Mouse (Mus musculus): ENCODE data around the gene Aco2. TPM values are rescaled to one million over a fixed set of nuclear protein-coding genes. Genes with fewer than 3 reads are reported as not detected.

Aco2 gene
- polyA plus RNA-seq (2017; shearing (Covaris generic)): 115 TPM

DNA sequence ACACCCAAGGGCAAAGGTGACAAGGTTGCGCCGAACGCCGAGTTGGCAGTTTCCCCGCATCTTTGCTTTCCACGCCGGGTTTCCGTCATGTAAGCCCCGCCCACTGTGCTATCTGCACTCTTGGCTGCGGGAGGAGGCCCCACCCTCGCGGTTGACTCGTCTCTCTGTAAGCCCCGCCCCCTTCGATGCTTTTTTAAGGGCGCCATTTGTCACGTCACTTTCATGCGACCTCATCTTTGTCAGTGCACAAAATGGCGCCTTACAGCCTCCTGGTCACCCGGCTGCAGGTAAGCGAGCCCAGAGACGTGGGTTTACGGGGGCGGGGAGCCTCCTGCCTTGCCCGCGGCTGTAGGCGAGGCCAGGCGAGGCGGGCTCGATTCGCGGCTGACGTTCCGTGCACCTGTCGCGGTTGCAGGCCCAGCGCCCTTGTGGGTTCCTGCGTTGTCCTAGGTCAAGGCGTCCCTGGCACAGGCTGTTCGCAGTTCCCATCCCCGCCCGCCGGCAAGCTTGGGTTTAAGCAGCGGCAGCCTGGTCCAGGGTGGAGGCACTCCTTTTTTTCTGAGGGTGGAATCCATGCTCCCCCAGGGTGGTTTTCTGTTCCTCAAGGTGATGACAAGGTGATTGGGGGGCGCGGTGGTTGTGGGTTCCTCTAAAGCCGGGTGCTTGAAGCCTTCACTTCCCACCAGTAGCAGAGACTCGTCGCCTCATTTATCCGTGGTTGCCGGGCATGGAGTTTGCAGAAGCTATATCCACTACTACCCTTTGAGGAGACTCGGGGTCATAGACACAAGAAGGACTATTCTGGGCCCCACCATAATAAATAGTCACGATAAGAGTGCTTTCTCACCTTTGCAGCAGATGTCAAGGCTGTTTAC is at the start of gene Aco2:
Gene Aco2 (plus strand): TSS at position 48 of the 875 bp plus-strand sequence.

DNA sequence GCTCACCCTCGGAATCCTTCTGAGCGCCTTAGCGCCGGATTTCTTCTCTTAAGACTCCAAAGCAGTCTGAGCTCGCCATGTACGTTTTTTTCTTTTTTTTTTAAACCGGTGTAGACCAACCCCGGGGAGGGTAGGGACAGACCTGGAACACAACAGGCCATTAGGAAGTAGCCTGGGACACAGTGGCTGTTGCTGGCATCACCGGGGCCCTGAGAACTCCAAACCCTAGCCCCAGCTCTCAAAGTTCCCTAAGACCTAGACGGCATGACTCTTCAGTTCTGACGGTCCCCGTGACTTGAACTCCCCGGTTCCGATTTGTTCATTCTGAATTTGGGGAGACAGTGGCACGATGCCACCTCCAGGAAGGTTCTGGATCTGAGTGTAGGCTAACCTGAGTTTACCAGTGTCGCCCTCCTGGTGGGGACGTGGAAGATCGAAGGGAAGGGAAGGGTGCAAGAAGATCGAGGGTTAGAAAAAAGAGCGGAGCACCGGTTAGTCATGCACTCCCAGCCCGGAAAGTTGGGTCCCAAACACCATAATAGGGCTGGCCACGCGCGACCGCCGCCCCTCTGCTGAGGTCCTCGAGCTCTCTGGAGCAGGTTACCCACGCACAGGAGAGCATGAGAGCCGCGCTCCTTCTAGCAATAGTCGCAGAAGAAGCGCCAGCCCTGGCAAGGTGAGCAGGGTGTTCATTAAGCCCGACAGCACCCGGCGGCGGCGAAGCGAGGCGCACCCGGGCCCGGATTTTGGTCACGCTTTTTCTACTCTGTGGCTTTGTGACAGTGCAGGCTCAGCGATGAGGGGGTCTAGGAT is 13.4 kb upstream of the Aco2 start, which contains the start of gene Tob2:
Gene Tob2 (minus strand): TSS at position 280 of the 813 bp plus-strand sequence.

DNA sequence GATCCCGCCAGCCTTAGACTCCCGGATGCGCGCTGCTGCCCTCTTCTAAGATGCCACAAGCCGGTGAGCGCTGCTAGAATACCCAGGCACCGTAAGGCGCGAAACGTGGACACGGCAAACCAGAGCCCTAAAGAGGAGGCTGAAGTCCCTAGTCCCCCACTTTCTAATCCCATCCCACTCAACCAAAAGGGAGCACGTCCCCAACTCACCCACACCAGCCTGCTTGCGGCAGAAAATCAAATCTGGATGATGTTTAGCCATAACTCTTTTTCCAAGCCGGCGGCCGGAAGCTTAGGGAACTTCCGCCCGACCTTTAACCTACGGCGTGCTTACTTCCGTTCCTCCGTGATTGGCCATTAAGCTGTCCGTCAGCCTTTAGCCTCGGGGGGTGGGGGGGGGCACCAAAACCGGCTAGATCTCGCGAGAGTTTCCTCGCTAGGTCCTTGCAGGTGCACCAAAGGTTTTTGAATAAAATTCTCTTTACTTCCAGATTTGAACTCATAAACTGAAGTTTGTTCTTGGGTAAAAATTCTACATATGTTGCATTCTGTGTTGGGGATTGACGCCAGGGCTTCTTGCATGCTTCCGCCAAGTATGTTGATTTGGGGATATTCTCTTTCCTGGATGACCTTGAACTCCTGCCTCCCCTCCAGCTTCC is 376 bp upstream of the Aco2 start, which contains the start of gene Phf5a:
Gene Phf5a (minus strand): TSS at position 308 of the 658 bp plus-strand sequence.

DNA sequence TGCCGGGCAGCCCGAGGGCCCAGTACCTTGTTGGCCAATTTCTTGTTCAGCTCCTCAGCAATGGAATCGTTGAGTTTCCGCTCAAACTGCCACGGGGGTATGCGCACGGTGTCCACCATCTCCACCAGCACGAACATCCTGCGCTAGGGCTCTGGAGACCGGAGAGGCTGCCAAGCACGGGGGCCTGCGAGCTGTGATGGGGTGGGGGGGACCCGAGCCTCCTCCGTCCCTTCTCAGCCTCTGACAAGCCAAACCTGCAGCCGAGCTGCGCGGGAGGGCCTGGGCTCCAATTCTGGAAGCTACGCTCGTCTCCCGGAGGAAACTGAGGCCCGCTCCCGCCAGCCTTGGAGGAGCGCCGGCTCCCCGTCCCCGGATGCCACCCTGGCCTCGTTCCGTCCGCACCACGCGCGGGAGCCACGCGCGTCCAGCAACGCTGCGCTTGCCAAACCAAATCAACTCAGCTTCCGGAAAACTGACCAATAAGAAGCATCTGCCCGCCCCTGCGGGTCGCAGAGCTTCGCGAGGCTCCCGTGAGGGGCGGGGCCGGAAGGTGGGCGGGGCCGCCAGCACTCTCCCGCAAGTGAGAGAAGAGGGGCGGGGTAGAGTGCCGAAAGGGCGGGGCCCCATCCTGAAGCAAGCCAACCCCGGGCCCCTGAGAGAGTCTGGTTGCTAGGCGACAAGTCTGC is 53.8 kb downstream of the Aco2 start, which contains the start of gene Polr3h:
Gene Polr3h (minus strand): TSS at position 481 of the 686 bp plus-strand sequence.

DNA sequence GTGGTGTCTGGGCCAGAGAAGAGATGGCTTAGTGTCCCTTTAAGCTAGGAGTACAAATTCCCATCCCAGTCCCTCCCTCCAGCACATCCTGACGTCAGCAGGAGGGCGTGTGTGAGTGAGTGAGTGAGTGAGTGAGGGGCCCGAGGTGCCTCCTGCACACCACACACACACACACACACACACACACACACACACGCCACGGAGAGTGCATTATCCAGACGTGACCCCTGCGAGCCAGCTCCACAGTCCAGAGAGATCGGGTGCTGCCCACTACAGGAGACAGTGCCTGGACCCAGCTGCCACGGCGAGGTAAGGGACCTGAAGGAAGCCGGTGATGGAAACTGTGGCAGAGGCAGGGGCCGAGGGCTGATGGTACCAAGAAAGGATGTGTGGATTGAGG is 64.6 kb downstream of the Aco2 start, which contains the start of gene Csdc2:
Gene Csdc2 (plus strand): TSS at position 81 of the 400 bp plus-strand sequence.

DNA sequence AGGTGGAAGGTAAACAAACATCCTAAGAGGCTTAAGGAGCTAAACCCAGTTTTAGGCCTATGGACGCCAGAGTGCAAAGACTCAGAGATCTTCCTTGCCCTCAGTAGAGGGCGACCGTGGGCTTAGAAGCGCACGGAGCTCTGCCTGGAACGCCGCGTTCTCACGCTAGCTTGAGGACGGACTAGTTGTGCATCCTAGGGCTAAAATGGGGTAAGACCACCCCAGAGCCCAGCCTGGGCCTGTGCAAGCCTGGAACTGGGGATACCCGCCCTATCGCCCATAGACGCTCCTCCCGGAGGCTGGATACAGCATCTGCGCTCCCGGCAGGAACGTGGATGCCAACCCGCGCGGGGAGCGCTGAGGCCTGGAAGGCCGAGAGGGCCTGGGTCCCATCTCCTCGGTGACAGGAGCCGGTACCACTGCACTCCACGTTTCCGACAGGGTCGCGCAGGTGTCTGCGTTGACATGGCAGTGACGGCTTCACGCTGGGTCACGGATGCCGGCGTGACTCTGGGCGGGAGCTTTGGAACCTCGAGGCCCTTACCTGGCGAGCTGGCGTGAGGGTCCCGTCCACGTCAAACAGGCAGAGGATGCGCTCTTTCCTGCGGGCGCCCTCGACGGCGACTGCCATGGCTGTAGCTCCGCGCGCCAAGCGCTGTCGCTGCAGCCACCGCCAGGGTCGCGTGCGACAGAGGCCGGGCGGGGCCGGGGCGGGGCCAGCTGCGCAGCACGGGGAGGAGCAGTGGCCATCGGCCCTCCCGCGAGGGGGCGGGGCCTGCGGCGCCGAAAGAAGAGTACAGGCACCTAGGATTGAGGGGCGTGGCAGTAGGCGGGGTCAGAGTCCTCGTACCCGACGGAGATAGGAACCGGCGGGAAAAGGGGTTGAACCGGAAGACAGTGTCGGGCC is 88.3 kb downstream of the Aco2 start, which contains the start of gene Pmm1:
Gene Pmm1 (minus strand): TSS at position 760 of the 907 bp plus-strand sequence.

Other genes with a start within 250 kb of the Aco2 start
- 23.6 TPM for gene L3mbtl2, start 208.4 kb upstream of the Aco2 start, polyA plus RNA-seq (2017; shearing (Covaris generic))
- 0.26 TPM for gene Chadl, start 175.0 kb upstream of the Aco2 start, polyA plus RNA-seq (2017; shearing (Covaris generic))
- 6.3 TPM for gene Zc3h7b, start 127.3 kb upstream of the Aco2 start, polyA plus RNA-seq (2017; shearing (Covaris generic))
- 64.4 TPM for gene Rangap1, start 126.8 kb upstream of the Aco2 start, polyA plus RNA-seq (2017; shearing (Covaris generic))
- gene Tef, start 69.9 kb upstream of the Aco2 start, polyA plus RNA-seq (2017; shearing (Covaris generic)): 30.6 TPM
- gene Tob2, start 13.5 kb upstream of the Aco2 start, polyA plus RNA-seq (2017; shearing (Covaris generic)): 535 TPM
- gene Phf5a, start 398 bp upstream of the Aco2 start, polyA plus RNA-seq (2017; shearing (Covaris generic)): 75.8 TPM
- gene Polr3h, start 53.9 kb downstream of the Aco2 start, polyA plus RNA-seq (2017; shearing (Covaris generic)): 32.1 TPM
- not detected for gene Csdc2, start 64.5 kb downstream of the Aco2 start, polyA plus RNA-seq (2017; shearing (Covaris generic))
- 7.9 TPM for gene Pmm1, start 88.6 kb downstream of the Aco2 start, polyA plus RNA-seq (2017; shearing (Covaris generic))
- gene 1700029P11Rik, start 108.2 kb downstream of the Aco2 start, polyA plus RNA-seq (2017; shearing (Covaris generic)): not detected
- gene Xrcc6, start 115.5 kb downstream of the Aco2 start, polyA plus RNA-seq (2017; shearing (Covaris generic)): 36.4 TPM
- 29.9 TPM for gene Desi1, start 161.6 kb downstream of the Aco2 start, polyA plus RNA-seq (2017; shearing (Covaris generic))
- 238 TPM for gene Snu13, start 175.3 kb downstream of the Aco2 start, polyA plus RNA-seq (2017; shearing (Covaris generic))
- gene 4930407I10Rik, start 186.8 kb downstream of the Aco2 start, polyA plus RNA-seq (2017; shearing (Covaris generic)): not detected
- not detected for gene Mei1, start 197.7 kb downstream of the Aco2 start, polyA plus RNA-seq (2017; shearing (Covaris generic))

Data from effector memory CD4-positive, alpha-beta T cell, adult 5 months (primary cell).